Mouse (Mus musculus): Measurements from ENCODE around the gene Dalrd3. TPM values are rescaled to one million over a fixed set of nuclear protein-coding genes. Genes with fewer than 3 reads are reported as not detected.
A peak's percentile ranks its signal among the peaks of the same experiment; 100 is the strongest.

The Dalrd3 gene
- total and polyA plus RNA-seq, 3 experiments, result 85.8 to 126 TPM; not detected in 1

DNA sequence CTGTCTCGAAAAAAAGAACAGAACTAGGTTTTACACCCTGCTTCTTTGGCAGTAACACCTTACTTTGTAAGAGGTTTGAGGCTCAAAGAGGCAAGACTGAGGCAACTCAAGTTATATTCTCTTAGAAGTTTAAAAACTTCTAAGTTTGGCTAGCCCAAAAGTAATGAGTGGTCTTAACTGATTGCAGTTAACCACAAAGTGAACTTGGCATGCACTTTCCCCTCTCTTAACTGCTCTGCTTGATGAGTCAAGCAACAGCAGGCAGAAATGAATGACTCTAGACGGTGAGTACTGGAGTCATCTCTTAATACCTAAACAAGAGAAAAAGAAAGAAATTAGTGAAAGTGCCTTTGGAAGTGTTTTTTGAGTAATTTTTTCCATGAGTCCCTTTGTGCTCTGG, 48.1 kb upstream of the Dalrd3 start:
- DNase-seq (ENCODE audit: low read depth, low spot score), result peak; percentile 86
- Histone ChIP-seq H3K9me3 (replicated peaks; ENCODE audit: insufficient read depth, low read length) (no peaks in the 10 kb centered on the region), H3K27me3 (ENCODE audit: control insufficient read depth in 1 of 2, insufficient read depth in 2 of 2, low read length in 2 of 2) (no peaks in the 10 kb centered on the region), H3K27ac (ENCODE audit: control insufficient read depth, low read depth, low read length) (peak overlapping the region; percentile 20), H3K4me1 (ENCODE audit: control insufficient read depth in 1 of 2, insufficient read depth in 2 of 2, low read length in 2 of 2) (peaks cover 6 to 13% of the 10 kb centered on the region in 2 experiments), H3K36me3 (ENCODE audit: control insufficient read depth in 1 of 2, insufficient read depth in 2 of 2, low read length in 2 of 2) (peaks cover 27 to 35% of the 10 kb centered on the region in 2 experiments), H3K79me2 (ENCODE audit: control insufficient read depth, insufficient read depth, low read length, poor library complexity) (peaks cover 64% of the 10 kb centered on the region), H3K9ac (ENCODE audit: control insufficient read depth, low read depth, low read length, poor library complexity, severe bottlenecking) (no peak overlapping the region), H3K4me3 (ENCODE audit: control insufficient read depth in 1 of 2, insufficient read depth in 1 of 2, low read depth in 2 of 2, low read length in 2 of 2) (no peak overlapping the region)
- TF ChIP-seq POLR2AphosphoS5 (IDR thresholded peaks at IDR 0.05; ENCODE audit: borderline replicate concordance, low read depth, low read length), result no peak
- TF ChIP-seq CTCF (IDR thresholded peaks at IDR 0.05 in 2 of 3, conservative IDR thresholded peaks at IDR 0.05 in 1 of 3; ENCODE audit: control insufficient read depth in 1 of 3, insufficient read depth in 1 of 3, low read depth in 2 of 3, low read length in 3 of 3, poor library complexity in 1 of 3, severe bottlenecking in 1 of 3), result no peak
- TF ChIP-seq EP300 (IDR thresholded peaks at IDR 0.05; ENCODE audit: low read depth in 1 of 2, low read length in 2 of 2), result peak; percentile 59 to 77
- peak; percentile 50; the same call in 1 of the 2 replicates for TF ChIP-seq MXI1 (IDR thresholded peaks at IDR 0.05; ENCODE audit: low read depth, low read length)
- no peak for TF ChIP-seq TCF12 (IDR thresholded peaks at IDR 0.05; ENCODE audit: low read depth, low read length)
- no peak for TF ChIP-seq JUND (IDR thresholded peaks at IDR 0.05; ENCODE audit: low read depth, low read length)
- TF ChIP-seq ZNF384 (IDR thresholded peaks at IDR 0.05; ENCODE audit: low read depth, low read length), result no peak
- TF ChIP-seq GATA1 (IDR thresholded peaks at IDR 0.05; ENCODE audit: low read depth, low read length), result peak; percentile 93
- TF ChIP-seq USF1 (IDR thresholded peaks at IDR 0.05; ENCODE audit: low read depth, low read length), result no peak
- peak; percentile 66 for TF ChIP-seq ETS1 (IDR thresholded peaks at IDR 0.05; ENCODE audit: low read depth, low read length)
- peak; percentile 84 for TF ChIP-seq RCOR1 (IDR thresholded peaks at IDR 0.05; ENCODE audit: low read depth, low read length)
- peak; percentile 62 for TF ChIP-seq SIN3A (IDR thresholded peaks at IDR 0.05; ENCODE audit: low read length)

DNA sequence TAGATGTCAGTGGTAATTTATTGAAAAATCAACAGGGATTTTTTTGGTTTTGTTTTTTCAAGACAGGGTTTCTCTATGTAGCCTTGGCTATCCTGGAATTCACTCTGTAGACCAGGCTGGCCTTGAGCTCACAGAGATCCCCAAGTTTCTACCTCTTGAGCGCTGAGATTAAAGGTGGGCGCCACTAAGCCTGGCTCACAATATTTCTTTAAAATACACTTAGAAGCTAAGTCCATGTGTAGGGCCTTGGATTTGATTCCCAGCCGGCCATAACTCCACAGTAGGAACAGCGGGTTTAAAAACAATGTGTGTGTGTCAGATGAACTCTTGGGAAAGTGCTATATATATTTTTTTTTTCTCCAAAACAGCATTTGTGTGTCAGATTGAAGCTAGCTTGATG, 46.3 kb upstream of the Dalrd3 start:
- Histone ChIP-seq H3K9ac (ENCODE audit: control insufficient read depth, low read depth, low read length, poor library complexity, severe bottlenecking) (no peak overlapping the region), H3K4me1 (ENCODE audit: control insufficient read depth in 1 of 2, insufficient read depth in 2 of 2, low read length in 2 of 2) (peaks cover 6 to 13% of the 10 kb centered on the region in 2 experiments), H3K36me3 (ENCODE audit: control insufficient read depth in 1 of 2, insufficient read depth in 2 of 2, low read length in 2 of 2) (peaks cover 35 to 37% of the 10 kb centered on the region in 2 experiments), H3K27ac (ENCODE audit: control insufficient read depth, low read depth, low read length) (no peak overlapping the region), H3K4me3 (ENCODE audit: control insufficient read depth in 1 of 2, insufficient read depth in 1 of 2, low read depth in 2 of 2, low read length in 2 of 2) (no peak overlapping the region), H3K79me2 (ENCODE audit: control insufficient read depth, insufficient read depth, low read length, poor library complexity) (peaks cover 64% of the 10 kb centered on the region), H3K9me3 (replicated peaks; ENCODE audit: insufficient read depth, low read length) (no peaks in the 10 kb centered on the region), H3K27me3 (ENCODE audit: control insufficient read depth in 1 of 2, insufficient read depth in 2 of 2, low read length in 2 of 2) (no peaks in the 10 kb centered on the region)
- no peak for DNase-seq (ENCODE audit: low read depth, low spot score)
- TF ChIP-seq JUND (IDR thresholded peaks at IDR 0.05; ENCODE audit: low read depth, low read length), result no peak
- no peak for TF ChIP-seq GATA1 (IDR thresholded peaks at IDR 0.05; ENCODE audit: low read depth, low read length)
- TF ChIP-seq HCFC1 (IDR thresholded peaks at IDR 0.05; ENCODE audit: low read depth, low read length), result no peak
- TF ChIP-seq EP300 (IDR thresholded peaks at IDR 0.05; ENCODE audit: low read depth in 1 of 2, low read length in 2 of 2), result no peak
- TF ChIP-seq SIN3A (IDR thresholded peaks at IDR 0.05; ENCODE audit: low read length), result no peak
- no peak for TF ChIP-seq ZKSCAN1 (IDR thresholded peaks at IDR 0.05; ENCODE audit: low read depth, low read length)

DNA sequence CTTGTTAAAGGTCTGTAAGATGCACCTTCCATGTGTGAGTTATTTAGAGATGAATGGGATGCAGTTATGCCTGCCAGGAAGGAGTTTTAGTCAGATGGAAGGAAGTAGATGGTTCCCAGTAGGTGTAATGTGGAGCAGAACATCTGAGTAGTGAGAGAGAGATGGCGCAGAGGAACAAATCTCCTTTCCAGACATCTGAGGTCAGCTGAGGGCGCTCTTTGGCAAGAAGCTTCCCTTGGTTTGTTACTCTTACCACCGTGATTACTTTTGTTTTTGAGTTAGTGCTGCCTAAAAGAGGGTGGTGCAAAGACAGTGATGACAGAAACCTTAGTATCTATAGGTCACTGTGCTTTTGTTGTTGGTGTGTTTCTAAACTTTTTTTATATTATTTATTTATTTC, 44.3 kb upstream of the Dalrd3 start:
- DNase-seq (ENCODE audit: low read depth, low spot score), result no peak
- TF ChIP-seq CTCF (IDR thresholded peaks at IDR 0.05 in 2 of 3, conservative IDR thresholded peaks at IDR 0.05 in 1 of 3; ENCODE audit: control insufficient read depth in 1 of 3, insufficient read depth in 1 of 3, low read depth in 2 of 3, low read length in 3 of 3, poor library complexity in 1 of 3, severe bottlenecking in 1 of 3), result peak in 1 of 3 experiments; percentile 4; a peak in 1 of 6 replicates
- TF ChIP-seq EP300 (IDR thresholded peaks at IDR 0.05; ENCODE audit: low read depth in 1 of 2, low read length in 2 of 2), result no peak
- no peaks in the 10 kb centered on the region for H3K27me3 ChIP-seq (ENCODE audit: control insufficient read depth in 1 of 2, insufficient read depth in 2 of 2, low read length in 2 of 2)
- no peak overlapping the region for H3K9ac ChIP-seq (ENCODE audit: control insufficient read depth, low read depth, low read length, poor library complexity, severe bottlenecking)
- no peak overlapping the region for H3K4me3 ChIP-seq (ENCODE audit: control insufficient read depth in 1 of 2, insufficient read depth in 1 of 2, low read depth in 2 of 2, low read length in 2 of 2)
- peaks cover 6 to 7% of the 10 kb centered on the region in 2 experiments for H3K4me1 ChIP-seq (ENCODE audit: control insufficient read depth in 1 of 2, insufficient read depth in 2 of 2, low read length in 2 of 2)
- no peaks in the 10 kb centered on the region for H3K9me3 ChIP-seq (replicated peaks; ENCODE audit: insufficient read depth, low read length)
- peaks cover 18 to 40% of the 10 kb centered on the region in 2 experiments for H3K36me3 ChIP-seq (ENCODE audit: control insufficient read depth in 1 of 2, insufficient read depth in 2 of 2, low read length in 2 of 2)
- peaks cover 53% of the 10 kb centered on the region for H3K79me2 ChIP-seq (ENCODE audit: control insufficient read depth, insufficient read depth, low read length, poor library complexity)
- no peak overlapping the region for H3K27ac ChIP-seq (ENCODE audit: control insufficient read depth, low read depth, low read length)
